Mouse (Mus musculus): ENCODE data around the gene Spats2l.
A peak's percentile ranks its signal among the peaks of the same experiment; 100 is the strongest.

Gene Spats2l

DNA sequence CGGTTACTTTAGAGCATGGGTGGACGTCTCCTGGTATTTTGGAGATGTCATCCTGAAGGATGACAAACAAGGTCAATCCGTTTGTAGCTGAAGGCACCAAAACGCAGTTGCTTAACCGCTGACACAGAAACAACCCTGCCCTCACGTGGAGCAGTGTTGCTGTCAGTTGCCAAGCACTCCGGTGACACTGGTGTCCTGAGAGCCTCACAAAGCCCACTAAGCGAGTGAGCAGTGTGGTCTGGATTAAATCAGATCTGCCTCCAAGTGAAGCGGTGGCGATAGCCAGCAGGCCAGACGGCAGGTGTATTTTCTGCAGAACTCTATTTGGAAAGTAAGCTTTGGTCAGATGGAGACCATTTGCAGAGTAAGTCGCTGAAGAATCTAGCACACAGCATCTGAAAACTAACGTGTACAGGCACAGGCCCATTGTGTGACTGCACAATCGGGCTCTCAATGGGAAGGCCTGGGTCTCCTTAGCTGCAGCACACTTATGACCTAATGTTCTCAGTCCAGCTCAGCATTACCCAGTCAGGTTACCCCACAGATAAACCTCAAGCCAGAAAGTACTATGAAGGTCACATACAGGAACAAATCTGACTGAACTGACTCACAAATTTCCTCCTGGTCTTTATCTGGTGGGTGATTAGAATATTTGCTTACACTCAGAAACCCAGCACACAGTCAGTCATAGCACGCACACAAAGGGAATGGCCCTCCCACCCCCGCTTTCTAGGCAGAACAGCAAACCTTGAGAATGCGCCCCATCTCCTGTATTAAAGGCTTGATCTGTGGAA, 51.2 kb downstream of the Spats2l start:
- DNase-seq (ENCODE audit: low read depth, low spot score) = no peak

DNA sequence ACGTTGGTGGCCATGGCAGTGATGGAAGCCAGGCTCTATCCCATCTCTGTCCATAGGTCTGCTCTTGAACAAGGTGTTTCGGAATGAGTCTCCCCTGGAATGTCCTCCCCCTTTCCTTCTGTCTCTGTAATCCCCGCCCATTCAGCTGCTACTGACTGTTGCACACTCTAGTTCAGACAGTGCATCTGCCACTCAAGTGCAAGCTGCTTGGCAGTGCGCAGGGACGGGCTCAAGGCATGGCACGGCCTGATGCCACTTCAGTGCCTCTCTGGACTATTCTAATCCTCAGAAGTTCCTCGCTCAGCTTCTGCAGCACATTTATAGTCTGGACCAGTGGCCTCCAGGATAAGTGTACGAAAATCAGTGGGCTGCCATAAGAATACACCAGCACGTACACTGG, 52.3 kb downstream of the Spats2l start:
- DNase-seq (ENCODE audit: low read depth, low spot score) = no peak

DNA sequence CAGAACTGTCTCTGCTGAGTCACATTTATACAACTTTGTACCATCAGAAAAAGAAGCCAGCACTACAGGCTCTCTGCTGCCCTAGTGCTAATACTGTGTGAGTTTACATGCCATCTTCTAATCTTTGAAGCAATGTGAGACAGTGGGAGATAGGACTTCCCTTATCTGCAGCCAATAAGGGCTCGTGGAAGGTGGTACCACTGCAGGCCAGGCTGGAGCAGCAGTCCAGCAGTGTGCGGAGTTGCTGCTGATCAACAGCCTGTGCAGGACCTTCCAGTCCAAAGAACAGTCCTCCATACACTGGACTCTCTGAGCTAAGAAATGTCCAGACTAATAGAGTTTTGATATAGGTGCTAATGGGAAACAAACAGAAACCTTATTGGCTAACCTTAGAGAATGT, 59.2 kb downstream of the Spats2l start:
- no peak for DNase-seq (ENCODE audit: low read depth, low spot score)

DNA sequence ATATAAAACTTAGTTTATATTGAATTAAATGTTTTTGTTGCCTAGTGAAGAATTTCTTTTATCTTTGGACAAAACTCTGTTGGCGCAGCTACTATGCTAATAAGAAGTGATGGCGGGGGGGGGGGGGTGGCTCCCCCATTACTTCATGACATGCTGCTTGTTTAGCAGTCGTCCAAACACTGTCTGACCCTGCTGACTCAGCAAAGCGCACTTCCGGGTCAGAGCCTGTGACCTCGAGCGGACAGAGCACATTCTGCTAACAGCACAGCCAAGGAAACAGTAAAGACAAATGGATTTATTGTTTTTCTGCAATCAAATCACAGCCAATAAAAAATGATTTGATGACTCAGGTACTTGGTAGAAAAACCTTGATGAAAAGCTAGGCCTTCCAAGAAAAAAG, 61.2 kb downstream of the Spats2l start:
- DNase-seq (ENCODE audit: low read depth, low spot score) = no peak

DNA sequence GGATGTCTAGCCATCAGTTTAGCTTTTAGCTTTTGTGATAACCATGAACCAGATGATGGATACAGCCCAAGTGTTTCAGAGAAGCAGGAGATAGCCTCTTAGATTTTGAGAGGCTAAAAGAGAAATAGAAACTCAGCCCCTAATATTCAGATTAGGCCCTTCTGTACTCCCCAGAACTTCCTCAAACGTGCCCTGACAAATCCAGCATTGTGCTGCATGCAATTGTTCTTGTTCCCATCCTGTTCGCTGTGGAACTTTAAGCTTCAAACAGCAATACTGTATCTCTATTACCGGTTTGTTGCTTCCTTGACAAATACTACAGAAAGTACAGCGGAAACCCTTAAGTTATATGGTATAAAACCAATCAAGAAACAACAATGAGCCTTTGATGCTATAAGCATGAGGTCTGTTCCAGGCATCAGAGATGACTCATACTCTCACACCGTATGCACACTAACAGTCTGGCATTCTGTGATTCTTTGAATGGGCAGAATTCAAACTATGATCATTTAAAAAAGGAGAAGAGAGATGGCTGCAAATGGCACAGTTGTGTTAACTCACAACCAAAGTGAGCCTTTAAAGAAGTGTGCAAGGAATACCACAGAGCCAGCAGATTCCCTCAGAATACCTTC, 62.8 kb downstream of the Spats2l start:
- DNase-seq (ENCODE audit: low read depth, low spot score) = peak; percentile 50

DNA sequence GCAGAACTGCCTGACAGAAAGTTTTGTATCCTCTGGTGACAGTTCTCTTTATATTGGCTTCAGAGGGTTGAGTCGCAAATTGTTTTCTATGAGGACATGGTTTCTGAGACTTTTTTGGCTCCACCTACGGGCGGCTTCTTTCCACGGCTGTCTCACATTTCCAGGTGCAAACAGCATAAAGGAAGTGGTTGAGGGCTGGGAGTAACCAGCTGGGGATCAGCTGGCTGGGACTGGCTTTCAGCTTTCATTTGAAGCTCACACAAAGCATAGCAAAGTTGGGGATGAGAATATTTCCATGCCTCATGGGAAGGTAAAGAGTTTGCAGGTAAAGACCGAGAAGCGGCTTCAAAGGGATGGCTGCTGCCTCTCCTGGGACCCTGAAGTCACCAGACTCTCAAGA, 65.9 kb downstream of the Spats2l start:
- peak; percentile 22 for DNase-seq (ENCODE audit: low read depth, low spot score)

DNA sequence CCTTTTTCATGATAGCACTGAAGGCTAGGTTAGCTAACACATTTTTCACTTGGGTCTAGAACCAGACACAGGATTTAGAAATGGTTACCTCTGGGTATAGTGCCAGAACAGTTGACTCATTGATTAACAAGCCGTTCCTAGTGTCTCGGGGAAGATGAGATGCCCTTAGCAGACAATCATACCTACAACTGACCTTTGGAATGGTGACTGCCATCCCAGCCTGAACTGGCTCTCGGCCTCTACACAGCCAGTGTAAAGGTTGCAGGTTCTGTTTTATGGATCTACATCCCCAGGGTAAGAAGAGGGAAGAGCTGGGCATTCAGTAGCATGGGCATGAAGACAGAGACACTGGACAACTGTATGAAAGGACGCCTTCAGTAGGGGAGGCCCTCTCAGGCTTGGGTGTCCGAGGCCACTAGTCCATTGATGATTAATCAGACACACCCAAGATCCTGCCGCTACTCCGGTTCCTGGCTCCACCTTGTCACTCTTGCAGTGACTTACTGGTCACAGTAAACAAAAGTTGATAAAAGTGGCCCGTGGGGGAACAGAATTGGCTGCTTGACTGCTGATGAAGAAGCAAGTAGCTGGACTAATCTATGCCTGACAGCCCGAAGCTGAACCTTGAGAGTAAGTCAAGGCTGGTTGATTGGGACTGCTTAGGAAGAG, 71.2 kb downstream of the Spats2l start:
- DNase-seq (ENCODE audit: low read depth, low spot score) = no peak

DNA sequence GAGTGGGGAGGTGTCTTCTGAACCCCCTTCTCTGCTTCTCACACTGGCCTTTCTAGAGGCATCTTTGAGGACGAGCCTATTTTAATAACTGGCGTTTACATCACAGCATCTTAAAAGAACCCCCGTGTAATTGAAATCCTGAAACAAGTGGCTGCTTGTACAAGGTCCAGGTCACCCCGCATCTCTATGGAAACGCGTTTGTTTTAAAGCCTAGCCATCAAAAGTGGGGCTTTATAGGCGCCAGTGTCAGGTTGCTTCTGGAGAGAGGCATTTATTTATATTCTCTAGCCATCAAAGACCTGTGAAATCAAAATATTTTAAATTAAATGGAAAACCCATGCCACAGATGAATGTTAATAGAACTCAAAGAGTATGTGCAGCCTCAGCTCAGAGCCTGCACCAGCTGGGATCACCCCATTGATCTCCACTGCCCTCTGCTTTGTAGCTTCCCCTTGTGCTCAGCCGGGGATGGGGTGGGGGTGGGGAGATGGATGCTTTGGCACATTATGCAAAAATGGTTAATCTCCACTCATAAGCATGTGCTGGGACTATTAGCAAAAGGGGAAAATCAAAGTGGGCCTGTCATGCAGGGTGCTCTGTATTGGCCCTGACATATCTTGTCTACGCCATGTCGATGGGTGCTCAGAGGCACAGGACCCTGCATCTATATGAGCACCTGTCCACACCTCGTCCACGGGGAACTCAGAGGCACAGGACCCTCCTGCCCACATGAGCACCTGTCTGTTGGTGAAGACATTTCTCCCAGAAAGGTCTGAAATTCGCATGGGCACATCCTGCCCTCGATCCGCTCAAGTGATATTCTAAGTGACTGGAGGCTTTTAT, 73.1 kb downstream of the Spats2l start:
- no peak for DNase-seq (ENCODE audit: low read depth, low spot score)

DNA sequence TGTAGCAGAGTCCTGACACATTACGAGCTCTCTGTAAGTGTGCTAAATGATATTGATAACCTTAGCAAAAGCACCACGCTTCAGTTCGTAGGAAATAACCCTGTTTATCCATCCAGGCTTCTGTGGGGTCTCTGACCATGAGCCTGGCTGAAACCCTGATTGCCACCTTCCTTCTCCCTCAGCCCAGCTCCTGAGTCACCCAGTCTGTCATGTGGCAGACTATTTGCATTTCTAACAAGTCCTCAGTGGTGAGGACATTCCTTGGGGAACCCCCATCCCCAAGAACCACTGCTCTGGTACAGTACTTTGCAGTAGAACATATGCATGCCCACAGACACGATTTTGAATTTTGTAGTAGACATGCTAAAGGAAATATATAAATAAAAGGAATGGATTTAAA, 75.1 kb downstream of the Spats2l start:
- DNase-seq (ENCODE audit: low read depth, low spot score) = no peak

DNA sequence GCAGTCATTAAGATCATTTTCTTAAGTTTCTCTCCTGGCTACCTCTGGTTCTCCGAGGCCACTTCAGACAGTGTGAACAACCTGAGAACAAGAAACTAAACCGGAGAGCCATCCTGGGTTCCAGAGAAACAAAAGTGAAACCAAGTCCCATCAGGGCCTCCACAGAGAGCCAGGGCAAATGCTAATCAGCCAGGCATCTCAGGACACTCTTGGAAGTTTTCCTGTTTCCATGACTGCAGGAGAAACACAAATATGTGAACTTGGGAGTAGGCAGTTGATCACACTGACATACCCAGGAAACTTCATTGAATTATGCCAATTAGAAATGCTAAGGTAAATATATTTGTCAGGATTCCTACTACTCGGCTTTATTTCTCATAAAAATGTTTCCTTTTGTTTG, 76.0 kb downstream of the Spats2l start:
- no peak for DNase-seq (ENCODE audit: low read depth, low spot score)

DNA sequence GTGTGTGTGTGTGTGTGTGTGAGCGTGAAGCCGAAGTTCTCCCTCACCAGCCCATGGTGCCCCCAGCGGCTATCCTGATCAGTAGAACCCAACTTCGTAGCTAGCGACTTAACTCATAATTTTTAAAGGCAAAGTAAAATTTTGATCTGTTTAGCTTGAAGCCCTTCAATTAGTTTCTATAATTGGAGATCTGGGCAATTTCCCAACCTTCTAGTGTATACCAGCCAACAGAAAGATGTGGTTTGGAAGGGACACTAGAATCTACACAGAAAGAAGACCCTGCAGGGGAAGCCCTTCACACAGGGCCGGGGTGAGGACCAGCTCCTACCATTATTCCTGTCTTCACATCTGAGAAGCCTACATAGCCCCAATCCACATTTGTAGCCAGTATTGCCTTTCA, 77.9 kb downstream of the Spats2l start:
- DNase-seq (ENCODE audit: low read depth, low spot score) = peak; percentile 24

DNA sequence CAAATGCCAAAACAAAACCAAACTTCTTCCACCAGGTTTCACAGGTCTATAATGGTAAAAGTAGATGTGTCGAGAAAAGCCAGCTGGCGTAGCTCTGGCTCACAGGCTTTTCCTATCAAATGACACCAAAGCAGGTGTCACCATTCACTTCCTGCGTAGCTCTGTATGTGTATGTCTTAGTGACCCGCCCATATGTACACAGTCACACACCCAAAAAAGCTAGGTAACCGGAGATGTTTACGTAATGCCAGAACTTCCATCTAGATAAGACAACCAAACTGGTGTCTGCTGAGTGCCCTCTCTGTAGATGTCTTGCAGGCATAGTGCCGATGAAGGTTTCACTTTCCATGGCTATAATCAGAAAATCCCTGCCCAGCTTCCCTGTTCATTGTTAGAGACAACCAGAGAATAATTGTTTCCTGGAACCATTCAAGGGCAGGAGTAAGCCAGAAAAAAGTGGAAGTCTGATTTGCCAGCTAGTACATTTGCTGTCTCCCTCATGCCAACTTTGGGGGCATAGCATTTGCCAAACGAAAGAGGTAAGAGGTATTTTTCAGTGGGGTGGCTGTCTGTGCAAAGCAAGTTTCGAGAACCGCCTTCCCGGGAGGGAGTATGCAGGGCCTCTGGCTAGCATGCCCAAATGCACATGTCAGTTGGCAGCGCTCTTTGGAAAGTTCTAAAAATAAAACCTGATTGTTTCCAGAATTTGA, 78.8 kb downstream of the Spats2l start:
- no peak for DNase-seq (ENCODE audit: low read depth, low spot score)

DNA sequence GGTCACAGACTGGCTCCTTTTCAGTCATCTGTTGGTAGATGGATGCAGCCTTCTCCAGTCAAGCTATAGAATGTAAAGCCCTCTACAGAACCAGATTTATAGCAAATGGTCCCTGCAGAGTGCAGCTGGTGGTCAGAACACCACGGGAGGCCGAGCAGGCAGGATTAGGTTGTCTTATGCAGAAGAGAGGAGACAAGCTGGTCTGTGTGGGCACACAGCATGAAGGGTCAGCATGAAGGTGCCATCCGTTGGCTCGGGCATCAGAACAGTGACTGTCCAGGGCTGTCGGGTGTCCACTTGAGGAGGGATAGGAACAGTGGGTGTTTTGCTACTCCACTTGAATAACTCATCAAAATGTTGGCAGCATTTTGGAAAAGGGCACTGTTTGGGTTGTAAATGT, 83.8 kb downstream of the Spats2l start:
- no peak for DNase-seq (ENCODE audit: low read depth, low spot score)

DNA sequence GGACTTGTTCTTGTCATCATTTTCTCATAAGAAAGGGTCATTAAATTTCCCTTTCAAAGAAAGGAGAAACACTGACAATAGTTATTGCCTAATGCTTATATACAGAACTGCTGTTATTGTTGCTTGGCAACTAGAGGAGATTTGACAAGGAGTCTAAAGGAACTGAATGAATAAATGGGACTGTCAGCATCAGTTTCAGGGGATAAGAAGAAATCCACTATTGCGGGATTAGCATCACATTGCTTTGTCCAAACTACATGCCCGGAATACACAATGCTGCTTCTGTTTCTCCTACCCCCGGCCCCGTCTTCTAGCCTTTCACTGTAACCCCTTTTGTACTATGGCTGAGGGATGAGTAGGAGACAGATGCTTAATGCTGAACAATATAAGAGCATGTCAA, 88.1 kb downstream of the Spats2l start:
- peak; percentile 24 for DNase-seq (ENCODE audit: low read depth, low spot score)

DNA sequence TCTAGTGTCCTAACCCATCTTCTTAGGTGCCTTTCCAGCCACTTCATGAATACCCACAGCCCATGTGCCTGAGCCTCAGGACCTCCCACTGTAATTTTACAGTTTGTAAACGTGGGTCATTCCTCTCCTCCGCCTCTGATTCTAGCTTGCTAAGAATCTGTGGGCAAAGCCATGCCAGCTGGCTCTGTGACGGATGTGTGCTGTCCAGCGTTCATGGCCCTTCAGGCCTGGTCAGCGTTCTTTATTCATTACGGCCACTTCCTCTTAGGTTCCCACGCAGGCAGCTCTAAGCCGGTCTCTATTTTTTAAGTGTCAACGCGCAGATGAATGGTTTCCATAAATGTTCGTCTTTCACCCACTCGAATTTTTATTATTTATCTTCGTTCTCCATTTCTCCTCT, 94.7 kb downstream of the Spats2l start:
- no peak for DNase-seq (ENCODE audit: low read depth, low spot score)

DNA sequence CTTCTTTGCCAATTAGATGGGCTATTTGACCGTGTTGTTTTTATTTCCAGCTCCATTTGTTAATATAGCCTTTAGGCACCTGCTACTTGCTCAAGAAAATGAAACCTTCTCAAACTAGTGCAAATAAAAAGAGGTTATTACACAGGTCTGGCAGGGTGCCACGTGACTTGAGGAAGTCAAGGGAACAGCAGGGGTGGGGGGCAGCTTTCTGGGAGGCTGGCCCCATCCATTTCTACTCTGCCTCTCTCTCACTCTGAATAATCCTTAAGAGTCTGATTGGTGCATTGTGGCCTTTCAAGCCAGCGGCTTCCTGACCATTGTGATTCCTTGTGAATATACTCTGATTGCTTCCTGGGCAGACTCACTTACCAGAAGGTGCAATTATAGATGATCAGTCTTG, 98.0 kb downstream of the Spats2l start:
- no peak for DNase-seq (ENCODE audit: low read depth, low spot score)

DNA sequence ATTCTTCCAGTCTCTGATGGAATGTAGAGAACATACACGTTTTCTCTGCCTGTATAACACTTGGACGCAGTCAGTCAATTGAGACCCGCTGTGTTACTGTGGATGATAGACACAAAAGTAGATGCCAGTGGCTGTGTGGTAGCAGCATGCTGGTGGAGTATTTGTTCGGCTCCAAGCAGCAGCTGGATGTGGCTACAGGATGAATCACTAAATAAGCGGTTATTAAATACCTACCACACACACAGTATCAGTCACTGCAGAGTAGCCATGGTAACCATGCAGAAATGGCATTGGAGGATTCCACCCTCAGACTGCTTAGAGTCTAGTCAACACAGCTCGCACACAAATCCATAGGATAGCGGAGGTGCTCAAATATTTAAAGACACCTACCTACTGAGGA, 100.0 kb downstream of the Spats2l start:
- peak; percentile 61 for DNase-seq (ENCODE audit: low read depth, low spot score)

DNA sequence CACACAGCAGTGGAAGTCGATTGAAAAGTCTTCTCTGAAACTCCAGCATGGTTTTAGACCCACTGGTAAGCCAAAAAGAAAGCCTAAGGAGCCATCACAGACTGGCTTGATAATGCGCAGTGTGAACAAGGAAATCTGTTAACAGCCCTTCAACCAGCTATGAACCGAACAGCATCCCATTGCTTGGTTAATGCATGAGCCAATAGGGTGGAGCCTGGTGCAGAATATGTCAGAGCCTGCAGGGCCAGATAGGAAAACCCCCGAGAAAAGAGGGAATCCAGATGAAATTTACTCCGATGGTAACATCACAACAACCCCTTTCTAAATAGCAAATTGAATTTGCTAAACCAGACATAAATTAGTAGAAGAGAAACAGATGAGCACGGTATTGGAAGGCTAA, 101.1 kb downstream of the Spats2l start:
- no peak for DNase-seq (ENCODE audit: low read depth, low spot score)

DNA sequence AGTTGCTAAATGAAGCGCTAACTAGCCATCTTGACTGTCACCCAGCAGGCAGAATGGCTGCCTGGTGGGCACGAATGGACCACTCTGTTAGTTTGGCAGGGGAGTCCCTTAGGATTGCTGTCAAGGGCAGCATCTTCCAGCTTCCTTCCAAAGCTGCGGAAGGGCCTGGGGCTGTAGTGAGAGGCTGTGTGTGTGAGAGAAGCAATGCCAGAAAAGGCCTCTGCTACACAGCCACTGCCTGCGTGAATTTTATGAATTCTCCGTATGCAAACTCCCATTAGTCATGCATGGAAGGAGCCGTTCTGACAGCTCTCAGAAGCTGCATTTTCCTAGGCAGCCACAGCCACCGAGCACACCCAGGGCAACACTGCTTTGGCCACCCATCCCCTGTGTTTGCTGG, 101.5 kb downstream of the Spats2l start:
- peak; percentile 38 for DNase-seq (ENCODE audit: low read depth, low spot score)

DNA sequence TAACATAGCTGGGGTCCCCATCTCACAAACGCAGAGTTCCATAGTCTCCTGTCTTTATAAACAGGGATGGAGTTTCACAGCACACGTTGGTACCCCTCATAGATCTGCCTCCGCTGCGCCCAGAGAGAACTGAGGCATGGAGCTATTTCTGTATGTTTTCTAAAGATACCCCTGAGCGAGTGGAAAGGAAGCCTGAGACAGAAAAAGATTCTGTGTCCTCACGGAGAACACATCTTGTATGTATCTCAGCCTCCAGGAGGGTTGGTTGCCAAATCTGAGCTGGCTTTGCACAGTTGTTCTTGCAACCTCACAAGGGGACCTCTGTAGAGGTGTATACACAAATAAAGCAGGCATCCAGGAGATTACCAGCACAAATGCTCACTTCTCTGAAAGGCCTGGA, 105.0 kb downstream of the Spats2l start:
- peak; percentile 76 for DNase-seq (ENCODE audit: low read depth, low spot score)

DNA sequence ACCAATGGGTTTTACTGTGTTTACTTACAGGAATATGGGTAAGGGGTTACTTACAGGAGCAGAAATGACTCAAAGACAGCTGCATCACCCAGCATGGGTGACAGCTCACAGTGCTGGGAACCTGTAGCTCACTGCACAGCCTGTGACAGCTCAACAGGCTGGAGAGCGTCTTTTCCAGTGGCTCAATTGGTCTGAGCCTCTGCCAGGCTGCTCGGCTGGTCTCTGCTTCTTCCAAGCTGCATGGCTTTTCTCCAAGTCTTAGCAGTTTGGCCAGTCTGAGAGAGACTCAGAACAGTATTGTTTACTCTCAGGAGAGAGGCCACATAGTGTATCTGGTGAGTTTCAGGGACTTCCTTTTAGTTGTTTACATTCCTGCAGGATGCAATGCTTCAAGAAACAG, 110.9 kb downstream of the Spats2l start:
- DNase-seq (ENCODE audit: low read depth, low spot score) = no peak

Measured in brain, adult 2 months (tissue).